Mouse (Mus musculus) ovary, postnatal 36 days (tissue): ENCODE measurements around the gene Srpk2.
"Not testable (repeated sequence)": the region's sequence is repeated elsewhere in the genome, so short reads cannot be mapped to it uniquely, and the experiment has no call there.

Experiments
- DNase-seq: peaks from one replicate; pipeline ENCODE4 v3.0.0; 2022; ENCODE audit warnings: low spot score, mixed read lengths

The Srpk2 gene

GRCm38 (mm10) chr5:23604036-23604705, 80.2 kb downstream of the Srpk2 start:
- no peak for DNase-seq

- no peak for DNase-seq
Measured at GRCm38 (mm10) chr5:23599750-23600537, 84.5 kb downstream of the Srpk2 start.

GRCm38 (mm10) chr5:23599171-23599570, 85.2 kb downstream of the Srpk2 start:
- no peak for DNase-seq

GRCm38 (mm10) chr5:23598491-23598890, 85.9 kb downstream of the Srpk2 start:
- DNase-seq, result peak; percentile 48

- no peak for DNase-seq
Measured at GRCm38 (mm10) chr5:23597999-23598398, 86.4 kb downstream of the Srpk2 start.

GRCm38 (mm10) chr5:23597260-23597864, 87.1 kb downstream of the Srpk2 start:
- DNase-seq, result no peak

- no peak for DNase-seq
Measured at GRCm38 (mm10) chr5:23596326-23596965, 88.0 kb downstream of the Srpk2 start.

- DNase-seq, result not testable (repeated sequence)
Measured at GRCm38 (mm10) chr5:23590298-23590697, 94.1 kb downstream of the Srpk2 start.

GRCm38 (mm10) chr5:23587614-23588013, 96.8 kb downstream of the Srpk2 start:
- DNase-seq, result no peak

- DNase-seq, result no peak
Measured at GRCm38 (mm10) chr5:23586531-23587453, 97.6 kb downstream of the Srpk2 start.

- no peak for DNase-seq
Measured at GRCm38 (mm10) chr5:23581484-23582060, 102.8 kb downstream of the Srpk2 start.

- no peak for DNase-seq
Measured at GRCm38 (mm10) chr5:23579120-23579880, 105.1 kb downstream of the Srpk2 start.

GRCm38 (mm10) chr5:23578322-23578957, 106.0 kb downstream of the Srpk2 start:
- DNase-seq, result no peak

GRCm38 (mm10) chr5:23577847-23578246, 106.6 kb downstream of the Srpk2 start:
- DNase-seq, result no peak

GRCm38 (mm10) chr5:23576336-23577094, 107.9 kb downstream of the Srpk2 start:
- DNase-seq, result no peak

- no peak for DNase-seq
Measured at GRCm38 (mm10) chr5:23573942-23574341, 110.5 kb downstream of the Srpk2 start.

- no peak for DNase-seq
Measured at GRCm38 (mm10) chr5:23568188-23568587, 116.2 kb downstream of the Srpk2 start.

GRCm38 (mm10) chr5:23566382-23566781, 118.0 kb downstream of the Srpk2 start:
- DNase-seq, result no peak
